Mouse (Mus musculus): ENCODE results near the gene Rpl34. TPM values are rescaled to one million over a fixed set of nuclear protein-coding genes. Genes with fewer than 3 reads are reported as not detected.

Rpl34 gene
- polyA plus RNA-seq, 1 experiment from 2014 or later: 868 TPM

DNA sequence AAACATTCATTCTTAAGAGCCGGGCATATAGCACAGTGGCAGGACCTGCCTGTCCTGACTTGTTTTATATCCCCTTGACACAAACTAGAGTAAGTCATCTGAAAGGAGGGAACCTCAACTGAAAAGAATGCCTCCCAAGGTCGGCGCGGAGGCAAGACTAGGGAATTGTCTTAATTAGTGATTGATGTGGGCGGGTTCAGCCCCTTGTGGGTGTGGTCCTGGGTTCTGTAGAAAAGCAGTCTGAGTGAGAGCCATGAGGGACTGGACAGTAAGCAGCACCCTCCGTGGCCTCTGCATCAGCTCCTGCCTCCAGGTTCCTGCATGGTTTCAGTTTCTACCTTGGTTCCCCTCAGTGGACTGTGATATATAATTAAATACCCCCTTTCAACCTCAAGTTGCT lies 27.9 kb downstream of the Rpl34 start:
- no peaks in the 10 kb centered on the region for H3K27me3 ChIP-seq (ENCODE audit: low read depth, poor library complexity, severe bottlenecking)
- no peak overlapping the region for H3K4me3 ChIP-seq
- no peaks in the 10 kb centered on the region for H3K9me3 ChIP-seq (replicated peaks)
- H3K4me1 ChIP-seq: peaks cover 7% of the 10 kb centered on the region; the same call in 1 of the 2 replicates
- no peak overlapping the region for H3K27ac ChIP-seq (replicated peaks)
- no peak for DNase-seq (ENCODE audit: low spot score)
- 90% methylated on average over 6 of the region's 6 CpGs for WGBS
- peaks cover 85% of the 10 kb centered on the region for H3K36me3 ChIP-seq

DNA sequence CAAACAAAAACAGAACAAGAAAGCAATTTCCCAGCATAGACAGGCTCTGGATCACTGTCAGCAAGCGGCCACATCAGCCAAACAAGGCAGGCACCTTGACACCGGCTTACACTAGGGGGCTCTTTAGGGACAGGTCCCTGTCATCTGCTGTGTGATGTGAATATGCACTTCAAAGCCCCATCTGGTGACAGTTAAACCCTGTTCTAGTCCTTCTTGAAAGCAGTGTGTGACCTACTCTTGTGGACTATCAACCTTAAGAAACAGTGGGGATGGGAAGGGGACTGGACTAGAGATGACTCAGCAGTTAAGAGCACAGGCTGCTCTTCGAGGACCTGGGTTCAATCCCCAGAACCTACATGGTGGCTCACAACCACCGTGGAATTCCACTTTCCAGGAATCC lies 32.6 kb downstream of the Rpl34 start:
- H3K27ac ChIP-seq (replicated peaks): no peak overlapping the region
- no peak for DNase-seq (ENCODE audit: low spot score)

DNA sequence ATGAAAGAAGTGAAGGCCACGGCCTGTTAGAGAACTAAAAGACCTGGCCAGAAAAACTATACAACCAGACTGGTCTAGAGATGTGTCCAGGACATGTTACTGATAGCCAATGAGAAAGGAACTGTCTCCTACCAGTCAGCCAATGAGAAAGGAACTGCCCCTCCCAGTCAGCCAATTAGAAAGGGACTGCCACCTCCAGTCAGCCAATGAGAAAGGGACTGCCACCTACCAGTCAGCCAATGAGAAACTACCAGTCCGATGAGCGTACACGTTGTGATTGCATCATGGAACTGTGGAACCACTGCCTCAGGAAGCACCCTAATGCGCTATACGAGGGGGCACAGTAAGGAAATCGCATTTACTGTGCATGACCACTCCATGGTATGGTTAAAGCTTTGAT lies 35.5 kb downstream of the Rpl34 start:
- WGBS: 91% methylated on average over 7 of the region's 7 CpGs
- no peak for DNase-seq (ENCODE audit: low spot score)
- Histone ChIP-seq H3K4me3 (no peak overlapping the region), H3K27me3 (ENCODE audit: low read depth, poor library complexity, severe bottlenecking) (no peaks in the 10 kb centered on the region), H3K9me3 (replicated peaks) (peaks cover 5% of the 10 kb centered on the region; the same call in 1 of the 2 replicates), H3K4me1 (peaks cover 10% of the 10 kb centered on the region), H3K27ac (replicated peaks) (no peak overlapping the region), H3K36me3 (peaks cover 56% of the 10 kb centered on the region)

More for the DNA sequence above, 32.6 kb downstream of the Rpl34 start:
- Histone ChIP-seq H3K36me3 (peaks cover 86% of the 10 kb centered on the region), H3K27me3 (ENCODE audit: low read depth, poor library complexity, severe bottlenecking) (no peaks in the 10 kb centered on the region), H3K4me1 (no peaks in the 10 kb centered on the region), H3K4me3 (no peak overlapping the region), H3K9me3 (replicated peaks) (peaks cover 5% of the 10 kb centered on the region; the same call in 1 of the 2 replicates)
- WGBS: 87% methylated on average over 4 of the region's 4 CpGs

DNA sequence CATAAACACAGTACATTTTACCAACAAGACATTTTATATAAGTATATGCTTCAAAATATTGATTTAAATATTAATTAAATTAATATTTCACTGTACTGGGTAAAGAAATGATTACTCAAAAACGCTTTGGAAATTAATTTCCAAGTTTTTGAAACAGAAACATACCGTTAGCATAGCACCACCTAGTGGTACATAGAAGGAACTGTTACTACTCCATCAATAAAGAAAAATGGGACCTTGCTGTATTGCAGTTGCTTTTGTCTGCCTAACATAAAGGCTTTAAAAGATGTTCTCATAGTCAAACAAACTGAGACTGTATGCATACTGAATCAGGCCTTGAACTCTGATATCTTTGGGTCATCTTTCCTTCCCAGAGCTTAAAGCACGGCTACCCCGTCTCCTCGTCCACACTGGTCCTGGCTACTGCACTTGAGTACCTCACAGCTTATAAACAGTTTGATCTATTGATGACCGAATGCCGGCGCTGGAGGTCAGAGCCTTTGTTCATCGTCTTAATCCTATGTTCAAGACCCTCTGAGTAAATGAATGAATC lies 36.1 kb downstream of the Rpl34 start:
- WGBS: 73% methylated on average over 9 of the region's 9 CpGs
- DNase-seq (ENCODE audit: low spot score): no peak

DNA sequence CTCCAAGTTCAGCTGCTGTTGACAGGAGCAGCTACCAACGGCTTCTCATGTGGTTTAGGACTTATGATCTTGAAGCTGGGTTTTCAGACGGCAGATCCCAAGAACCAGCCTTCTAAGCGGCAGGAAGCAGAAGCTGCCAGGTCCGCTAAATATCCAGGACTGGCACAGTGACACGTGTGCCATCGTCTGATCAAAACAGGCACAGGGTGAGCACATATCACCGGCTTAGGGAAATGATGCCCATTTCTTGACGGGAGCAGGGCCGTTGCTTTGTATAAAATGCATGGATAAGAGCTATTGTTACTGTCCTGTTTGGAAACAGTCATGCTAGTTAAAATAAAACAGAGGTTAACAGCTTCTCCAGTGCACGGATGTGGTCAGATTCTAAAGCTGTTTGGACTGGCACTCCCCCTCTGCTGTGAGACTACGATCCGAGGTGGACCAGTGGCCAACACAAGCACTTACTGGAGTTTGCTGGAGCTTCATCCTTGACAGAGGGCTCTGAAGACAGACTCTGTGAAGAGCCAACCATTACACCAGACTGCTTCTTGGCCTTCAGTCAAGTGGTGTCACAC lies 38.5 kb downstream of the Rpl34 start:
- no peak for DNase-seq (ENCODE audit: low spot score)
- Histone ChIP-seq H3K27ac (replicated peaks) (peak overlapping the region; percentile 79), H3K27me3 (ENCODE audit: low read depth, poor library complexity, severe bottlenecking) (no peaks in the 10 kb centered on the region), H3K4me1 (peaks cover 10% of the 10 kb centered on the region), H3K36me3 (peaks cover 26% of the 10 kb centered on the region), H3K4me3 (peak overlapping the region; percentile 52), H3K9me3 (replicated peaks) (peaks cover 5% of the 10 kb centered on the region; the same call in 1 of the 2 replicates)
- 59% methylated on average over 12 of the region's 12 CpGs for WGBS

More for the DNA sequence above, 36.1 kb downstream of the Rpl34 start:
- Histone ChIP-seq H3K36me3 (peaks cover 50% of the 10 kb centered on the region), H3K27ac (replicated peaks) (no peak overlapping the region), H3K4me3 (no peak overlapping the region), H3K4me1 (peaks cover 10% of the 10 kb centered on the region), H3K9me3 (replicated peaks) (peaks cover 5% of the 10 kb centered on the region; the same call in 1 of the 2 replicates), H3K27me3 (ENCODE audit: low read depth, poor library complexity, severe bottlenecking) (no peaks in the 10 kb centered on the region)

DNA sequence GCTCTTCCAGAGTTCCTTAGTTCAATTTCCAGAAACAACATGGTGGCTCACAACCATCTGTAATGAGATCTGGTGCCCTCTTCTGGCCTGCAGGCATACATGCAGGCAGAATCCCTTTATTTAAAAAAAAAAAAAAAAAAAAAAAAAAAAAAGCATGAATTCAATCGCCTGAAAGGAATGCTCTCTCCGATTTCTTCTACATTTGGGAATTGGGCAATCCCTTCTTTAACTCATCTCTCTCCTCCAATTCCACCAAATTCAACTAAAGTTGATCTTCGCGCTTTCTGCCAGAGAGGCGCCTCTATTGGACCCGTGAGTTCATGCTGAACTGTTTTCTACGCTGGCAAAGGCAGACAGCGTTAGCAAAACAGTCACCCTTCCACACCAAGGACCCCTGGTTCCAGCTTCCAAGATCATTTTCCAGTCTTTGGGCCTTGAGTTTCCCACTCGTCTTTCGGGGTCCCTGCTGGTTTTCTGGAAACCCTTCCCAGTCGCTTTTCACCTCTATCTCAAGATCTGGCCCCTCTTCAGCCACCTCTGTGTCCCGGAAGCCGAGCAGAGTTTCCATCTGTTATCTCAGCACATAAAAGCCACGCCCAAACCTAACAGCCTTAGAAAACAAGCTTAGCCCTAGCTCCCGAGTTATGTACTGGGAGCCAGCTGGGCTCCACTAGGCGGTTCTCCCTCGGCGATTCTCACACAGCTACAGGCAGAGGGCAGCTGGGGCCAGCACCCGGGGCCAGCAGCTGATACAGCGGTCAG lies 39.2 kb downstream of the Rpl34 start:
- peaks cover 10% of the 10 kb centered on the region for H3K4me1 ChIP-seq
- H3K4me3 ChIP-seq: peak overlapping the region; percentile 52
- peaks cover 5% of the 10 kb centered on the region; the same call in 1 of the 2 replicates for H3K9me3 ChIP-seq (replicated peaks)
- DNase-seq (ENCODE audit: low spot score): peak; percentile 55
- peaks cover 19% of the 10 kb centered on the region for H3K36me3 ChIP-seq
- H3K27ac ChIP-seq (replicated peaks): peak overlapping the region; percentile 79
- WGBS: 16% methylated on average over 20 of the region's 20 CpGs
- H3K27me3 ChIP-seq (ENCODE audit: low read depth, poor library complexity, severe bottlenecking): no peaks in the 10 kb centered on the region

DNA sequence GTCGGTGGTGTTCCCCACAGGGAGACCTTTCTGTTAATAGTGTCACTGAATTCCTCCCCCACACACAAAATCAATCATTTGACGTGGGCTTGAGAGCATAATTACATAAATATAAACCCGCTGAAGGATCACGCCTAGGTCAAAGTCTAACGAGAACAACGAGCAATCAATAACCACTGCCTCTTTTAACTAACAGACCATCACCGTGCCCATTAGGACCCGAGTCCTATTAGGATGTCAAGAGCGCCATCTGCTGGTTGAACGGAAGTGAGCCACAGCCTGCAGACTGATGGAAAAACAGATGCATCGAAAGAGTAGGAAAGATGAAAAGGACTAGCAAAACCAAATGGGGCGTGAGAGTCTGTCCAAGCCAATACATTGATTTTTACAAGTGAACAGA lies 40.6 kb downstream of the Rpl34 start:
- peaks cover 10% of the 10 kb centered on the region for H3K4me1 ChIP-seq
- no peak overlapping the region for H3K27ac ChIP-seq (replicated peaks)
- WGBS: 39% methylated on average over 12 of the region's 12 CpGs
- H3K36me3 ChIP-seq: peaks cover 6% of the 10 kb centered on the region
- peak; percentile 74 for DNase-seq (ENCODE audit: low spot score)
- no peaks in the 10 kb centered on the region for H3K27me3 ChIP-seq (ENCODE audit: low read depth, poor library complexity, severe bottlenecking)
- 0 out of 2 replicates have a peak, but pooled peaks cover under 1% of the 10 kb centered on the region for H3K9me3 ChIP-seq (replicated peaks)
- H3K4me3 ChIP-seq: no peak overlapping the region

DNA sequence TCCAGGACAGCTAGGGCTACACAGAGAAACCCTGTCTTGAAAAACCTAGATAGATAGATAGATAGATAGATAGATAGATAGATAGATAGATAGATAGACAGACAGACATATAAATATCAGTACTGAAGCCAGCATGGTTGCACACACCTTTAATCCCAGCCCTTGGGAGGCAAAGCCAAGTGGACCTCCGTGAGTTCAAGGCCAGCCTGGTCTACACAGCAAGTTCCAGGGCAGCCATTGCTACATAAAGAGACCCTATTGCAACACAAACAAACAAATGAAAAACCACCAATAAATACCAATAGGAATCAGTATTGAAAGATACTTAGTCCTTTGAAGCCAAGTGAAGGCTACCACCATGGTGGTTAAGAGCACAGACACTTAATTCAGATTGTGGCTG lies 43.1 kb downstream of the Rpl34 start:
- Histone ChIP-seq H3K36me3 (no peaks in the 10 kb centered on the region), H3K9me3 (replicated peaks) (no peaks in the 10 kb centered on the region), H3K27me3 (ENCODE audit: low read depth, poor library complexity, severe bottlenecking) (no peaks in the 10 kb centered on the region), H3K4me3 (no peak overlapping the region), H3K27ac (replicated peaks) (no peak overlapping the region), H3K4me1 (peaks cover 20% of the 10 kb centered on the region)
- no peak for DNase-seq (ENCODE audit: low spot score)
- 90% methylated on average over 1 of the region's 1 CpGs for WGBS

DNA sequence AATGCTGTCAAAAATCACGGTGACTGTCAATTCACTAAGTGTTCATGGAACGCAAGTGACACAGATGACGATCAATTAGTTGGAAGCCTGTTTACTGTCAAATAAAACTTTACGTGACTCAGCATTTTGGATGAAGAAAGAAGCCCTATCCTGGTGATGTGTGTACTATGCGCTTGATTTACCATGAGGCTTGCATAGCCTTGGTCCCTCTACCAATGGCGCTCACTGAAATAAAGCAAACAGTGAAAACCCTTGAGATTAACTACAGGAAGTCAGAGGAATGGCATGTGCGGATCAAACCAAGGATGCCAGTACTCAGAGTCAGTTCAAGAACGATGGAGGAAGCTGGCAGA lies 45.2 kb downstream of the Rpl34 start:
- H3K36me3 ChIP-seq: no peaks in the 10 kb centered on the region
- WGBS: 90% methylated on average over 8 of the region's 8 CpGs
- no peak overlapping the region for H3K27ac ChIP-seq (replicated peaks)
- H3K4me3 ChIP-seq: no peak overlapping the region
- no peaks in the 10 kb centered on the region for H3K9me3 ChIP-seq (replicated peaks)
- DNase-seq (ENCODE audit: low spot score): no peak
- peaks cover 9% of the 10 kb centered on the region; the same call in 1 of the 2 replicates for H3K4me1 ChIP-seq
- no peaks in the 10 kb centered on the region for H3K27me3 ChIP-seq (ENCODE audit: low read depth, poor library complexity, severe bottlenecking)

DNA sequence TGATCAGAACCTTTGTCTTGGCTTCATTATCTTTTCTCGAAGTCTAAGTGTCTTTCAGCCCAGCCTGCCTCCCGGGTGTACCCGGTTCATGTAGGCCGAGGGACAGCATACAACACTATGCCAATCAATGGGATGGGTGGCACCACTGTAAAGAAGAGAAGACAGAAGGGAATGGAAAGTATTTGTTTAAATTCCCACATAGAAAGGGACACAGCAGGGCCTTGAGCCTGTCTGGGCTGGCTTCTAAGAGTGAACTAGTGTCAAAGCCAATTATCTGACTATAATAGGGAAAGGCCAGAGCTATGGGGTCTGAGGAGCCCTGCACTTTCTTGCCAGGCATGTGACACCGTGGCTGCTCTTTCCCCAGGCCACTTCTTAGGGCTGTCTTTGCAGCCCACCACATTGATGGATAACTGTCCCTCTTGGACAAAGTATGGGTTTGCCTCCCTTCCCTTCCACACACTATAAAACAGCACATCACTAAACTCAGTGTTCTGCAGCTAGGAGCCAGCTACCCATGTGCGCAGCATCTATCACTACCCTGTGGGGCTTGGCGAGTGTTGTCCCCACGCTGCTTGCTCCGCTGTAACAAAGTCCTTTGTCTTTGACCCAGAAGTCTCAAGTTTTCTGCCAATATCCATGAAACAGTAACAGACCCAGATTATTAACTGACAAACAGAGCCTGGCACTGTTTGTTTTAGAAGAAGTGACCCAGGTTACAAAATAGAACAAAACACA lies 45.8 kb downstream of the Rpl34 start:
- Histone ChIP-seq H3K27me3 (ENCODE audit: low read depth, poor library complexity, severe bottlenecking) (no peaks in the 10 kb centered on the region), H3K4me3 (no peak overlapping the region), H3K4me1 (peaks cover 9% of the 10 kb centered on the region; the same call in 1 of the 2 replicates), H3K9me3 (replicated peaks) (no peaks in the 10 kb centered on the region), H3K27ac (replicated peaks) (no peak overlapping the region), H3K36me3 (no peaks in the 10 kb centered on the region)
- DNase-seq (ENCODE audit: low spot score): no peak
- WGBS: 83% methylated on average over 9 of the region's 9 CpGs

DNA sequence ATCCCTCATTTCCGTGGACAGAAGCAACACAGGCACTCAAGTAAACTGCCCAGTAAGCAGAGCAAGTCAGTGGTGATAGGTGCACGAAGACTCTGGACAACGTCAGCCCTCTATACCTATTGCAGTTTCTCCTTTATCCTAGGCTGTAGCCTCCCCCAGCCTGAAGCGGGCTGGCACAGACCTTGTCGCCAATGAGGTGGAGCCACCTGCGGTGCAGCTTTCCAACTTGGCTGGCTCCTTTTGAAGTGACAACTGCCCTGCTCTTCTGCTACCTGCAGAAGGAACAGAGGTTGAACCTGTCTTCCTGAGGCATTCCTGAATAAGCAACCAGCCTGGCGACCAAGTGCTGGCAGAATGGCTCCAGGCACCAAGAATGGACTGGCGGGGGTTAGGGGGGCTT lies 46.4 kb downstream of the Rpl34 start:
- WGBS: 78% methylated on average over 8 of the region's 8 CpGs
- no peaks in the 10 kb centered on the region for H3K36me3 ChIP-seq
- H3K4me1 ChIP-seq: peaks cover 9% of the 10 kb centered on the region; the same call in 1 of the 2 replicates
- H3K9me3 ChIP-seq (replicated peaks): no peaks in the 10 kb centered on the region
- DNase-seq (ENCODE audit: low spot score): no peak
- no peak overlapping the region for H3K27ac ChIP-seq (replicated peaks)
- no peaks in the 10 kb centered on the region for H3K27me3 ChIP-seq (ENCODE audit: low read depth, poor library complexity, severe bottlenecking)
- H3K4me3 ChIP-seq: no peak overlapping the region

DNA sequence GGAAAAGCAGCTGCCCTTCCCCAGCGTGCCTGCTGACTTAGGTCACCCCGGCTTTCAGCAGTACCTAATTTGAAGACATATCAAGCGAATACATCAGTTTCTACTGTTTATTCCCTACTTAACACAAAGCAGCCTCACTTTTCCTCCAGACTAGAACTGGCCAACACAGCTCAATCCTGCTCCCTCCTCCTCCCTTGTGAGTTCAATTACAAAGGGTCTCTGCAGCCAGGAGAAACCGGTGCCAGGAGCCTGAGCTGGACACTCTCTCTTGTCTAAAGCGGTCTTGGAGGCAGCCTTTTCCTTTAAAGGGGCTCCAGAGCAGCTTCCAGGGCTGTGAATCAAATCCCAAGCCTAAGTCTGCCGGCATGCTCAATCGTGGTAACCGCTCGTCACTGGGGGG lies 48.0 kb downstream of the Rpl34 start:
- Histone ChIP-seq H3K4me3 (no peak overlapping the region), H3K36me3 (no peaks in the 10 kb centered on the region), H3K27me3 (ENCODE audit: low read depth, poor library complexity, severe bottlenecking) (no peaks in the 10 kb centered on the region), H3K27ac (replicated peaks) (no peak overlapping the region), H3K9me3 (replicated peaks) (no peaks in the 10 kb centered on the region), H3K4me1 (peaks cover 9% of the 10 kb centered on the region; the same call in 1 of the 2 replicates)
- DNase-seq (ENCODE audit: low spot score): no peak
- WGBS: 90% methylated on average over 9 of the region's 9 CpGs

Measured in midbrain, embryonic 10.5 days (tissue).